Mouse (Mus musculus) left cerebral cortex, postnatal 10 days (tissue): ENCODE data around the gene Snu13. TPM values are rescaled to one million over a fixed set of nuclear protein-coding genes. Genes with fewer than 3 reads are reported as not detected.

Source experiments
- total RNA-seq, 2 experiments: library from RNA; stranded (reverse); gene quantifications; 2 replicates each; pipeline ENCODE4 v1.2.3; 2021

Snu13 gene
- total RNA-seq, 2 experiments from 2014 or later = 101 to 109 TPM

Other genes starting within 250 kb of the Snu13 start
- gene Tef, start 245.2 kb downstream of the Snu13 start, total RNA-seq = 100 to 1,000 TPM; 121 to 143 TPM
- 10 to 100 TPM; 25.5 to 29.9 TPM for gene Tob2, start 188.8 kb downstream of the Snu13 start, total RNA-seq
- 10 to 100 TPM; 42.6 to 44.5 TPM for gene Phf5a, start 175.7 kb downstream of the Snu13 start, total RNA-seq
- 100 to 1,000 TPM; 392 to 412 TPM for gene Aco2, start 175.3 kb downstream of the Snu13 start, total RNA-seq
- gene Polr3h, start 121.4 kb downstream of the Snu13 start, total RNA-seq = 10 to 100 TPM; 44.8 to 55.0 TPM
- 100 to 1,000 TPM; 154 to 156 TPM for gene Csdc2, start 110.8 kb downstream of the Snu13 start, total RNA-seq
- gene Pmm1, start 86.7 kb downstream of the Snu13 start, total RNA-seq = 100 to 1,000 TPM; 177 TPM
- not detected for gene 1700029P11Rik, start 67.1 kb downstream of the Snu13 start, total RNA-seq
- gene Xrcc6, start 59.8 kb downstream of the Snu13 start, total RNA-seq = 10 to 100 TPM; 27.9 to 29.9 TPM
- 10 to 100 TPM; 91.9 to 93.6 TPM for gene Desi1, start 13.7 kb downstream of the Snu13 start, total RNA-seq
- gene 4930407I10Rik, start 11.6 kb upstream of the Snu13 start, total RNA-seq = not detected
- under 1 TPM; 0.32 to 0.39 TPM for gene Mei1, start 22.4 kb upstream of the Snu13 start, total RNA-seq
- 10 to 100 TPM in 1 of 2 experiments, 1 to 10 TPM in 1; 7.4 to 10.2 TPM for gene Ccdc134, start 80.3 kb upstream of the Snu13 start, total RNA-seq
- 100 to 1,000 TPM; 202 to 204 TPM for gene Srebf2, start 99.6 kb upstream of the Snu13 start, total RNA-seq
- 1 to 10 TPM; 3.1 to 3.5 TPM for gene Shisa8, start 165.2 kb upstream of the Snu13 start, total RNA-seq
- under 1 TPM; 0.30 to 0.73 TPM for gene Tnfrsf13c, start 176.8 kb upstream of the Snu13 start, total RNA-seq
- gene Cenpm, start 197.2 kb upstream of the Snu13 start, total RNA-seq = 1 to 10 TPM; 4.5 to 4.8 TPM
- gene 1500009C09Rik, start 204.8 kb upstream of the Snu13 start, total RNA-seq = 10 to 100 TPM; 83.1 to 87.6 TPM
- 100 to 1,000 TPM; 512 to 519 TPM for gene Sept3, start 227.3 kb upstream of the Snu13 start, total RNA-seq